Mouse (Mus musculus) neural tube, embryonic 14.5 days (tissue): ENCODE measurements around the gene Layn. TPM values are rescaled to one million over a fixed set of nuclear protein-coding genes. Genes with fewer than 3 reads are reported as not detected.

Source experiments
- ATAC-seq: fragments of 200-750 bp; cut with Nextera tagmentation; 2 replicates; pipeline ENCODE4 v1.8.0; 2017; ENCODE audit warnings: low read depth, mild to moderate bottlenecking, moderate TSS enrichment, moderate library complexity
- H3K27ac ChIP-seq: fragments of 300-500 bp; sonication (generic); 2 replicates; pipeline ENCODE4 v1.5.1; 2014; ENCODE audit warnings: low read depth, mild to moderate bottlenecking, control low read depth, low read length, moderate library complexity, mixed read lengths
- H3K27me3 ChIP-seq: fragments of 300-500 bp; sonication (generic); 2 replicates; pipeline ENCODE4 v1.6.1; 2014; ENCODE audit warnings: low read length; ENCODE audit not compliant: control insufficient read depth, insufficient read depth
- H3K36me3 ChIP-seq: fragments of 300-500 bp; sonication (generic); 2 replicates; pipeline ENCODE4 v1.6.1; 2014; ENCODE audit warnings: low read length, mixed read lengths; ENCODE audit not compliant: control insufficient read depth, insufficient read depth
- H3K4me1 ChIP-seq: fragments of 300-500 bp; sonication (generic); 2 replicates; pipeline ENCODE4 v1.6.1; 2014; ENCODE audit warnings: low read length; ENCODE audit not compliant: control insufficient read depth, insufficient read depth
- H3K4me2 ChIP-seq: fragments of 300-500 bp; sonication (generic); 2 replicates; pipeline ENCODE4 v1.6.1; 2014; ENCODE audit warnings: mild to moderate bottlenecking, low read depth, low read length, control low read depth
- H3K4me3 ChIP-seq: fragments of 300-500 bp; sonication (generic); 2 replicates; pipeline ENCODE4 v1.5.1; 2014; ENCODE audit warnings: low read depth, low read length, control low read depth, mixed read lengths
- H3K9ac ChIP-seq: fragments of 300-500 bp; sonication (generic); replicated peaks from 2 replicates; pipeline ENCODE4 v1.6.1; 2014; ENCODE audit warnings: low read depth, mild to moderate bottlenecking, control low read depth, low read length, mixed read lengths
- H3K9me3 ChIP-seq: fragments of 300-500 bp; sonication (generic); 2 replicates; pipeline ENCODE4 v1.6.1; 2016; ENCODE audit warnings: low read length; ENCODE audit not compliant: control insufficient read depth
- WGBS: fragments of 180-500 bp; shearing (Covaris S2); extraction: QIAGEN DNeasy Blood & Tissue Kit; methylation state at CpG from one replicate; pipeline ENCODE4 v1.1.7; 2014; 5-methylcytosine and 5-hydroxymethylcytosine counted together
- polyA plus RNA-seq: library from polyadenylated mRNA; unstranded; fragments of >200 nt; fragmentation: Nextera tagmentation; extraction: Ambion mirVana; gene quantifications from 2 replicates; pipeline ENCODE4 v1.2.1, GENCODE M21; 2014

Layn gene
- polyA plus RNA-seq, 1 experiment from 2014 or later = 2.2 TPM

GRCm38 (mm10) chr9:51081614-51082013 lies 4.7 kb upstream of the Layn start:
- Histone ChIP-seq H3K4me3 (no peak overlapping the region), H3K4me1 (peaks cover 3% of the 10 kb centered on the region), H3K27ac (no peak overlapping the region), H3K4me2 (no peak overlapping the region), H3K9me3 (no peaks in the 10 kb centered on the region), H3K9ac (no peak overlapping the region), H3K27me3 (no peaks in the 10 kb centered on the region), H3K36me3 (no peaks in the 10 kb centered on the region)
- ATAC-seq = no peak
- 79% methylated on average over 5 of the region's 5 CpGs for WGBS

- Histone ChIP-seq H3K4me3 (peak overlapping the region; percentile 19), H3K27me3 (no peaks in the 10 kb centered on the region), H3K4me2 (peak overlapping the region; percentile 60), H3K4me1 (peaks cover 8% of the 10 kb centered on the region), H3K27ac (no peak overlapping the region), H3K9me3 (no peaks in the 10 kb centered on the region), H3K36me3 (no peaks in the 10 kb centered on the region), H3K9ac (0 out of 2 replicates have a peak overlapping the region, but pooled peaks have one; percentile 7)
- peak; percentile 44; the same call in 1 of the 2 replicates for ATAC-seq
- 0% methylated on average over 17 of the region's 17 CpGs for WGBS
These were observed 455 bp downstream of the Layn start for GRCm38 (mm10) chr9:51076300-51076978.

- no peak overlapping the region for H3K4me3 ChIP-seq
- no peak for ATAC-seq
These were observed 1.1 kb downstream of the Layn start for GRCm38 (mm10) chr9:51075780-51076179.

GRCm38 (mm10) chr9:51070801-51071200 lies 6.1 kb downstream of the Layn start:
- ATAC-seq = no peak
- Histone ChIP-seq H3K4me3 (no peak overlapping the region), H3K9ac (no peak overlapping the region), H3K9me3 (no peaks in the 10 kb centered on the region), H3K27ac (no peak overlapping the region), H3K4me1 (no peaks in the 10 kb centered on the region), H3K4me2 (no peak overlapping the region), H3K36me3 (no peaks in the 10 kb centered on the region), H3K27me3 (no peaks in the 10 kb centered on the region)
- WGBS = 87% methylated on average over 4 of the region's 4 CpGs

More at GRCm38 (mm10) chr9:51075780-51076179, 1.1 kb downstream of the Layn start:
- no peaks in the 10 kb centered on the region for H3K9me3 ChIP-seq
- 31% methylated on average over 3 of the region's 3 CpGs for WGBS
- peak overlapping the region; percentile 60 for H3K4me2 ChIP-seq
- H3K4me1 ChIP-seq = peaks cover 8% of the 10 kb centered on the region
- no peaks in the 10 kb centered on the region for H3K36me3 ChIP-seq
- H3K27me3 ChIP-seq = no peaks in the 10 kb centered on the region
- H3K9ac ChIP-seq = no peak overlapping the region
- no peak overlapping the region for H3K27ac ChIP-seq

- no peaks in the 10 kb centered on the region for H3K4me1 ChIP-seq
- no peaks in the 10 kb centered on the region for H3K27me3 ChIP-seq
- H3K4me2 ChIP-seq = no peak overlapping the region
- no peaks in the 10 kb centered on the region for H3K36me3 ChIP-seq
- no peak overlapping the region for H3K27ac ChIP-seq
- no peaks in the 10 kb centered on the region for H3K9me3 ChIP-seq
- no peak for ATAC-seq
- H3K4me3 ChIP-seq = no peak overlapping the region
- 64% methylated on average over 3 of the region's 3 CpGs for WGBS
- H3K9ac ChIP-seq = no peak overlapping the region
These were observed 8.7 kb downstream of the Layn start for GRCm38 (mm10) chr9:51068202-51068601.

- Histone ChIP-seq H3K27me3 (no peaks in the 10 kb centered on the region), H3K4me2 (no peak within 1 kb of the TSS), H3K4me1 (no peaks in the 10 kb centered on the region), H3K36me3 (no peaks in the 10 kb centered on the region), H3K9me3 (no peaks in the 10 kb centered on the region), H3K9ac (no peak within 1 kb of the TSS), H3K4me3 (no peak within 1 kb of the TSS), H3K27ac (no peak within 1 kb of the TSS)
- no peak for ATAC-seq
- 83% methylated on average over 2 of the region's 2 CpGs for WGBS
These were observed 16.3 kb downstream of the Layn start, which contains the start of gene Btg4 for GRCm38 (mm10) chr9:51060601-51061000. TSS of gene Btg4 (plus strand) at chr9:51060901.

- Histone ChIP-seq H3K4me3 (no peak overlapping the region), H3K9ac (no peak overlapping the region), H3K36me3 (no peaks in the 10 kb centered on the region), H3K4me1 (no peaks in the 10 kb centered on the region), H3K27ac (no peak overlapping the region), H3K4me2 (no peak overlapping the region), H3K9me3 (no peaks in the 10 kb centered on the region), H3K27me3 (no peaks in the 10 kb centered on the region)
- 75% methylated on average over 4 of the region's 4 CpGs for WGBS
- ATAC-seq = no peak
These were observed 17.9 kb downstream of the Layn start for GRCm38 (mm10) chr9:51058951-51059521.

- Histone ChIP-seq H3K27me3 (no peaks in the 10 kb centered on the region), H3K9me3 (no peaks in the 10 kb centered on the region), H3K27ac (no peak overlapping the region), H3K36me3 (no peaks in the 10 kb centered on the region), H3K4me1 (no peaks in the 10 kb centered on the region), H3K4me2 (no peak overlapping the region), H3K9ac (no peak overlapping the region), H3K4me3 (no peak overlapping the region)
- 74% methylated on average over 3 of the region's 3 CpGs for WGBS
- ATAC-seq = no peak
These were observed 20.3 kb downstream of the Layn start for GRCm38 (mm10) chr9:51056360-51057324.
